Mouse (Mus musculus) brain, adult 2 months (tissue): Measurements from ENCODE around the gene Dctn1.

Source experiments
- DNase-seq: peaks from one replicate; pipeline ENCODE4 v3.0.0; 2011; ENCODE audit warnings: low read depth, low spot score

The Dctn1 gene

GRCm38 (mm10) chr6:83166243-83166630 lies 517 bp downstream of the Dctn1 start:
- peak; percentile 45 for DNase-seq

GRCm38 (mm10) chr6:83169872-83170271 lies 4.2 kb downstream of the Dctn1 start:
- DNase-seq = no peak

GRCm38 (mm10) chr6:83171063-83171462 lies 5.3 kb downstream of the Dctn1 start:
- peak; percentile 68 for DNase-seq

GRCm38 (mm10) chr6:83172240-83172920 lies 6.7 kb downstream of the Dctn1 start:
- DNase-seq = peak; percentile 95

GRCm38 (mm10) chr6:83175996-83176395 lies 10.3 kb downstream of the Dctn1 start:
- DNase-seq = no peak

GRCm38 (mm10) chr6:83179390-83180117 lies 13.8 kb downstream of the Dctn1 start:
- DNase-seq = peak; percentile 98

GRCm38 (mm10) chr6:83180605-83181004 lies 14.9 kb downstream of the Dctn1 start:
- no peak for DNase-seq

- DNase-seq = peak; percentile 64
These were observed 19.2 kb downstream of the Dctn1 start for GRCm38 (mm10) chr6:83184858-83185435.

GRCm38 (mm10) chr6:83185895-83186861 lies 20.5 kb downstream of the Dctn1 start:
- DNase-seq = peak; percentile 99

- no peak for DNase-seq
These were observed 21.2 kb downstream of the Dctn1 start for GRCm38 (mm10) chr6:83186946-83187345.

- no peak for DNase-seq
These were observed 27.9 kb downstream of the Dctn1 start for GRCm38 (mm10) chr6:83193571-83193970.

- DNase-seq = peak; percentile 89
These were observed 31.8 kb downstream of the Dctn1 start for GRCm38 (mm10) chr6:83197345-83198004.

GRCm38 (mm10) chr6:83203320-83203719 lies 37.6 kb downstream of the Dctn1 start:
- DNase-seq = peak; percentile 54

GRCm38 (mm10) chr6:83205851-83206250 lies 40.1 kb downstream of the Dctn1 start:
- DNase-seq = no peak

- no peak for DNase-seq
These were observed 40.6 kb downstream of the Dctn1 start for GRCm38 (mm10) chr6:83206321-83206720.

- no peak for DNase-seq
These were observed 41.8 kb downstream of the Dctn1 start for GRCm38 (mm10) chr6:83207361-83208049.

- DNase-seq = no peak
These were observed 42.3 kb downstream of the Dctn1 start for GRCm38 (mm10) chr6:83208050-83208400.

- no peak for DNase-seq
These were observed 44.8 kb downstream of the Dctn1 start for GRCm38 (mm10) chr6:83210495-83210894.

GRCm38 (mm10) chr6:83211526-83211925 lies 45.8 kb downstream of the Dctn1 start:
- peak; percentile 18 for DNase-seq

- DNase-seq = peak; percentile 86
These were observed 49.4 kb downstream of the Dctn1 start for GRCm38 (mm10) chr6:83215002-83215666.
